Mouse (Mus musculus) thymus, adult 2 months (tissue): ENCODE data around the gene Rap1b.

Source experiments
- CTCF ChIP-seq: fragments of 200-500 bp; IDR thresholded peaks from 2 replicates; pipeline ENCODE4 v1.5.1; 2012; ENCODE audit warnings: mild to moderate bottlenecking, control low read depth, low read length, moderate library complexity, borderline replicate concordance; ENCODE audit not compliant: control insufficient read depth, poor library complexity, insufficient read depth; ENCODE audit errors: extremely low read depth
- POLR2A ChIP-seq: fragments of 200-500 bp; IDR thresholded peaks from 2 replicates; pipeline ENCODE4 v1.6.1; 2012; ENCODE audit warnings: mild to moderate bottlenecking, low read length, control low read depth, moderate library complexity; ENCODE audit not compliant: control insufficient read depth, poor library complexity, insufficient read depth; ENCODE audit errors: extremely low read depth

DNA sequence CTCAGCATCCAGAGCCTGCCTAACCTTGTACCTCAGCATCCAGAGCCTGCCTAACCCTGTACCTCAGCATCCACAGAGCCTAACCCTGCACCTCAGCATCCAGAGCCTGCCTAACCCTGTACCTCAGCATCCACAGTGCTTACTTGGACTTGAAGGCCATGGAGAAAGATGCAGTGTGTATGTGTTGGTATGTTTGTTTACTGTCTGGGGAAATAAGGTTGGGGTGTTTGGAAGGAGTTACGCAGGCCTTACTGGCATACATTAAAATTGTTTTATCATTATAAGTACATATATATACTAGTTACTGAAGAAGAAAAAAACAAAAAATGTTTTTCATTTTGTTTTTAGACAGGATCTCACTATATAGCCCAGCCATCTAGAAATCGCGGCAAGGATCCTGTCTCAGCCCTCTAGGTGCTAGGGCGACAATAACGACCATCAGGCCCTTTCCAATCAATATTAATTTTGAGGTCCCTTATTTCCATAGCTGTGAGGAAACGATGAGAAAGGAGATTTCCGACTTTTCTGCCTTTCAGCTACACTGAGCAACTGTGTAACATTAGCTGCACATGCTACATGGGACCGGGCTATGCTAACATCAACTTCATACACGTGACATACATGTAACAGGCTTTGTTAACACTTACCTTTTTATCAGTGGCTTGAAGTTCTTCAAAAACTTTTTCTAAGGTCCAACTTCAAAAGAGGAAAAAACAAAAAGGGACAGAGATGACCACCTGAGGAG lies 76.1 kb downstream of the Rap1b start:
- TF ChIP-seq CTCF (no peak), POLR2A (no peak)
